Mouse (Mus musculus): ENCODE measurements around the gene Smtnl1. TPM values are rescaled to one million over a fixed set of nuclear protein-coding genes. Genes with fewer than 3 reads are reported as not detected.
A peak's percentile ranks its signal among the peaks of the same experiment; 100 is the strongest.

The Smtnl1 gene
- total RNA-seq, 2 experiments from 2014 or later = not detected

DNA sequence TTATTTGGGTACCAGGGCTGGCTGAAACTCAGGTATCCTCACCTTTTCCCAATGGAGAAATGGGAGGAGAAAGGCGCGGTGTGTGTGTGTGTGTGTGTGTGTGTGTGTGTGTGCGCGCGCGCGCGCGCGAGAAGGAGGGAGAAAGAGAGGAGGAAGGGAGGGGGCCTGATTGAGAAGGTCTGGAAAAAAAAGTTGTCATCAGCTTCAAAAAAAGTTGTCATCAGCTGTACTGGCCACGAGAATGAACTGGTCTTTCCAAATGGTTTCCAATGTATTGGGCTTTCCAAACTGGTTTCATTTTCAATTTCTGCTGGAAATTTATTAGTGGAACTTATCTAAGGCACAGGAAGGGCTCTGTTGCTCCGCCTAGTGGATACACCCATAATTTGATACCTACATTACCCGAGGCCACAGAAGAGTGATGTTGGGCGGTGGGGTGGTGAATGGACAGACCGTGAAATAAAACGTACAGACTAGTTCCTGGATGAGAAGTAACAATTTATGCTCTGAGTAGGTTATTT lies 23.4 kb downstream of the Smtnl1 start:
- Histone ChIP-seq H3K27ac (peak overlapping the region; percentile 66), H3K4me3 (peak overlapping the region; percentile 76)
- peak; percentile 90 for TF ChIP-seq CTCF (conservative IDR thresholded peaks at IDR 0.05)
- DNase-seq (ENCODE audit: low spot score in 2 of 2) = peak; percentile 60 to 61

GRCm38 (mm10) chr2:84798493-84798921 lies 23.9 kb downstream of the Smtnl1 start, which contains the start of gene Ube2l6:
Gene Ube2l6, plus strand, starts transcription at chr2:84798828.
- peak; percentile 20 to 44 for DNase-seq (ENCODE audit: low spot score in 2 of 2)
- Histone ChIP-seq H3K4me3 (peak within 1 kb of the TSS; percentile 76), H3K27ac (peak within 1 kb of the TSS; percentile 66)
- no peak for TF ChIP-seq CTCF (conservative IDR thresholded peaks at IDR 0.05)

DNA sequence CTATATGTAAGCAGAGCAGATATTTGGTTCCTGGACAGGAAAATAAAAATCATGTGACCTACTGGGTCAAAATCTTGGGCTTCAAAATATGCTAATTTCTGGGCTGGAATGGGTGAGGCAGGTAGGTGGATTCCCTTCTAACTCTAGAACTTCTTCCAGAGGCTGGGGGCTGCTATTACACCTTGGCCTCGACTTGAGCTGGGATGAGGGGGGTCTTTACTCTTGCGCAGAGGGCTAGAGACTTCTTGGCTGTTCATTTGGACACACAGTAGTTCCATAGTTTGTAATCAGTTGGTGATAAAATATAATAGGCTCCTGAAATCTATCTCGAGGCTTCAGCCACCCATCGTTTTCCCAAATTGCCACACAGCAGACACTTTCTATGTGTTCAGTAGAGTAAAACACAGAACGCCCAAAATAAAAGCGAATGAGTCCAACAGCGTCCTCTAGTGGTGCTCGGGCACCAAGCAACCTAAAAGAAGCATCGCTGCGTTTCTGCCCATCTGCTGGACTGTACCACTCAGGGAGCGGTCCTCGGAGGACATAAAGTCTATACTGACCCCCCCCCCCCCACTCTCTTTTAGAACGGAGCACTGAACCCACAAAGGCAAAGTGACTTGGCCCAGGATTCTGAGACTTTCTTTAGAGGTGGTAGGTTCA lies 24.5 kb downstream of the Smtnl1 start:
- H3K27ac ChIP-seq = peak overlapping the region; percentile 66
- TF ChIP-seq CTCF (conservative IDR thresholded peaks at IDR 0.05) = peak; percentile 86
- DNase-seq (ENCODE audit: low spot score in 2 of 2) = peak; percentile 80 to 89
- peak overlapping the region; percentile 76 for H3K4me3 ChIP-seq

DNA sequence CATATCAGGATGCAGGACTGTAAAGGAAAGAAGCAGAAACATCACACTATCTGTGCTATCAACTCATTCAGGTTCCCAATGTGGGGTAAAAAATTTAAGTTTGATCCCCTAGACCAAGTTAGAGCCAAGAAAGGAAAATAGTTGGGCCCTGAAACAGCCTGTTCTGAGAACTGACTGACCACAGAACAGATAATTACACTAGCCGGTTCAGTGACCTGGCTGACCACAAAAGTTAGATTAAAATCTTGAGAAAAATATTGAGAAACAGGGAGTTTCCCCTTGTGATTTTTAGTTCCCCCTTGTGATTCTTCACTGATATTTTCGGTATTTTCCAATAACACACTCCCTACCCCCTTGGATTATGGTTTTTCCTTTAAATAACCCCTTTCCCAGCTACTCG lies 28.6 kb downstream of the Smtnl1 start:
- no peak overlapping the region for H3K27ac ChIP-seq
- no peak for TF ChIP-seq CTCF (conservative IDR thresholded peaks at IDR 0.05)
- no peak for DNase-seq (ENCODE audit: low spot score in 2 of 2)
- no peak overlapping the region for H3K4me3 ChIP-seq

GRCm38 (mm10) chr2:84793154-84793553 lies 29.3 kb downstream of the Smtnl1 start:
- no peak for TF ChIP-seq CTCF (conservative IDR thresholded peaks at IDR 0.05)
- DNase-seq (ENCODE audit: low spot score in 2 of 2) = no peak
- H3K27ac ChIP-seq = no peak overlapping the region
- H3K4me3 ChIP-seq = no peak overlapping the region

- no peak for DNase-seq (ENCODE audit: low spot score in 2 of 2)
- H3K27ac ChIP-seq = no peak overlapping the region
- H3K4me3 ChIP-seq = no peak overlapping the region
- no peak for TF ChIP-seq CTCF (conservative IDR thresholded peaks at IDR 0.05)
Observed at GRCm38 (mm10) chr2:84792516-84792915, 29.9 kb downstream of the Smtnl1 start.

GRCm38 (mm10) chr2:84790418-84790817 lies 32.0 kb downstream of the Smtnl1 start:
- Histone ChIP-seq H3K4me3 (no peak overlapping the region), H3K27ac (no peak overlapping the region)
- DNase-seq (ENCODE audit: low spot score in 2 of 2) = no peak
- no peak for TF ChIP-seq CTCF (conservative IDR thresholded peaks at IDR 0.05)

DNA sequence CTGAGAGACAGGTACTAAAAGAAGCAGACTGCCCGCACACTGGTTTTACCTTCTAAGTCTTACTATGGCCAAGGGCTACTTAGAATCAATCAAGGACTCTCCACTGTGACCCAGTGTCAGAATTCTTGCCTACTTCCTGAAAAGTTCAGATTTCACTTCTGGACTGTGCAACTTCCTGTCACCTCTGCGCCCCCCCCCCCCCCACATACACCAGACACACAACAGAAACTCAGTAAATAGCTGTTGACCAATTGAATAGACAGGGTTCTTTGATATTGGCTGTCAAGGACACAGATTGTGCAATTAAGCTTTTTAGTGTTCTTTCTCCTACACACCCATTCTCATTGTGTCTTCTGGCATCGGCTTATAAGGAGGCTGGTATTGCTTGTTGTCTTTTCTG lies 34.1 kb downstream of the Smtnl1 start:
- Histone ChIP-seq H3K27ac (no peak overlapping the region), H3K4me3 (no peak overlapping the region)
- no peak for DNase-seq (ENCODE audit: low spot score in 2 of 2)
- no peak for TF ChIP-seq CTCF (conservative IDR thresholded peaks at IDR 0.05)

DNA sequence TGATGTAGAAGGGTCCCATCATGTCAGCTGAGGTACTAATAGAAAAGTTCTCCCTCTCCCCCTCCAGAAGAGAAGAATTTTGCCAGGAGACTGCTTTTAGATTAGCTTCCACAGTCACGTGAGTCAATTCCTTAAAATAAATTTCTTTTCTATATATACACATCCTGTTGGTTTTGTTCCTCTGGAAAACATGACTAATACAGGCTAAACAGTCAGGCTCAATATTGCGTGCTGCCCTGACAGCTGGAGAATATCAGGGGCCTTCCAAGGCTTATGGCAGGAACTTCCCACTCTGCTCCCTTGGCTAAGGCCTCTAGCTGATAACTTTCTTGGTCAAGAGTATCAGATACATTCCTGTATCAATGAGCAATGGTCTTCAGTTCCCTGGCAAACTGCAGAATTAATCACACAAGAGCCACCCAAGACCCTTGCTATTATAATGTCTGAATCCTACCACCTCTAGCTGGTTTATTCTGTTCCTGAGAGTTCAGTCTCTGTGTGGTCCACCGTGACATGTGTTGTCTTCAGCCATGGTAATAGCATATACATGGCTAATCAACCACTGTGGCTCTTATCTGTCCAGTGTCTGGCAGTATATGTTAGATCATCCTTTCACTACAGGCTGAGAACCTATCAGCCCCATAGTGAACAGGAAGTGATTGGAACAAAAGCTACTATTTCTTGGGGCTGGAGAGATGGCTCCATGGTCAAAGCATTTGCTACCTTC lies 38.4 kb downstream of the Smtnl1 start:
- DNase-seq (ENCODE audit: low spot score in 2 of 2) = no peak
- no peak overlapping the region for H3K27ac ChIP-seq
- no peak for TF ChIP-seq CTCF (conservative IDR thresholded peaks at IDR 0.05)
- no peak overlapping the region for H3K4me3 ChIP-seq

DNA sequence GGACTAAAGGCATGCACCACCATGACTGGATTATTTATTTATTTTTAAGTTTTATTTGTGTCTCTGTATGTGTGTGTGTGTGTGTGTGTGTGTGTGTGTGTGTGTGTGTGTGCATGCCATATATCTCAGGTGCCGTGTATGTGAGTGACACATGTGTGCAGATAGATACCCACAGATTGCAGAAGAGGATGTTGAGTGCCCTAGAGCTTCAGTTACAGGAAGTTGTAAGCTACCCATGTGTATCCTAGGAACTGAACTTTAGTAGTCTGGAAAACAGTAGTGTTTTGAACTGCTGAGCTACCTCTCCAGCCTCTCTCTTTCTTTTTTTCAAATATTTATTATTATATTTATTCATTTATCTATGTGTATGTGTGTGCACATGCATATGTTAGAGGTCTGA lies 39.1 kb downstream of the Smtnl1 start:
- H3K4me3 ChIP-seq = no peak overlapping the region
- no peak for TF ChIP-seq CTCF (conservative IDR thresholded peaks at IDR 0.05)
- H3K27ac ChIP-seq = no peak overlapping the region
- DNase-seq (ENCODE audit: low spot score in 2 of 2) = no peak

DNA sequence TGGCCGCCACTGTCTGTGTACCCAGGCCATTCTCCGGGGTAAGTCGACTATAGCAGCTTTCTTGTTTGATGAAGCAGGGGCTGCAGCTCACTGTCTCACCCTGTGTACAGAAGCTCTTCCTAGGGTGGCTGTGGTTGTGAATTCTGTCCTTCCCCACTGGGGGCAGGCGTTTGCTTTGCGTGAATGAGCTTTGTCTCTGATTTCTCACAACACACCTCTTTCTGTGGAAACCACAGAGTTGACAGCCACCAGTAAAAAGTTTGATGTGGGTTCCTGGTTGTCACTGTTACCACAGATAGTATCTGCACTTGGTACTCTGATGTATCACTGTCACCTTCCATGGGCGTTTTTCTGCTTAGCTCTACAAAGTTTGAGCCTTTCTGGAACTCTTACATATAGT lies 43.2 kb downstream of the Smtnl1 start:
- no peak for DNase-seq (ENCODE audit: low spot score in 2 of 2)
- H3K27ac ChIP-seq = no peak overlapping the region
- no peak overlapping the region for H3K4me3 ChIP-seq
- peak; percentile 56 for TF ChIP-seq CTCF (conservative IDR thresholded peaks at IDR 0.05)

DNA sequence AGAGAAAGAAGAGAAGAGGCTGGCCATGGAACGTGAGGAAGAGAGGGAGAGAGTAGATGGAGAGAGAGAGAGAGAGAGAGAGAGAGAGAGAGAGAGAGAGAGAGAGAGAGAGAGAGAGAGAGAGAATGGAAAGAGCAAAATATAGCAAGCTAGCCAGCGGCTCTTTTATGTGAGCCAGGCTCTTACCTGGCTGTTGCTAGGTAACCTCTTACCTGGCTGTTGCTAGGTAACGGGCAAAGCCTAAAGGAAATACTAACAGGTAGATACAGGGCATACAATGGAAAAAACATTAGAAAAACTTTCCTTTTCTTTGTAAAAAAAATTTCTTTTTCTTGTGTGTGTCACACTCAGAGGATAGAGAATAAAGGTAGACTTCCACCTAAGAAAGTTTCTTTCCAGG lies 44.7 kb downstream of the Smtnl1 start:
- no peak overlapping the region for H3K4me3 ChIP-seq
- DNase-seq (ENCODE audit: low spot score in 2 of 2) = no peak
- no peak overlapping the region for H3K27ac ChIP-seq
- no peak for TF ChIP-seq CTCF (conservative IDR thresholded peaks at IDR 0.05)

DNA sequence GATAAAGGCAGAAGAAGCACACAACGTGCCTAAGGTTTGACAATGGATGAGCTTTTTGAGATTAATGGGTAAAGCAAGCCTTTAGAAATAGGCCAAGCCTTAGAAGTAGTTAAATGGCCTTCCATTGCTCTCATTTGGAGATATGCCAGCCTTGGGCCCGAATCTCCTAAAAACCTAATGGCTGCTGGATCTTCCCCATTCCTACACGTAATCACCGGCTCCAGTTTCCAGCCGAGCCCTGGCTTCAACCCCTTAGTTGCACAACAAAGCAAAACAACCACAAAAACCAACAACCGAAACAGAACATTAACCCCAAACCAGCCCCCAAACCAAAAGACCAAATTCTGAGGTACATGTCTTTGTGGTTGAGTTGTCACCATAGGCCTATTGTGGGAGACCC lies 46.8 kb downstream of the Smtnl1 start:
- Histone ChIP-seq H3K27ac (0 out of 2 replicates have a peak overlapping the region, but pooled peaks have one; percentile 25), H3K4me3 (no peak overlapping the region)
- DNase-seq (ENCODE audit: low spot score in 2 of 2) = no peak
- no peak for TF ChIP-seq CTCF (conservative IDR thresholded peaks at IDR 0.05)

Data from layer of hippocampus, adult 2 months (tissue).